26 mouse cellular contexts compared by ENCODE assay signal in the genomic region with DNA sequence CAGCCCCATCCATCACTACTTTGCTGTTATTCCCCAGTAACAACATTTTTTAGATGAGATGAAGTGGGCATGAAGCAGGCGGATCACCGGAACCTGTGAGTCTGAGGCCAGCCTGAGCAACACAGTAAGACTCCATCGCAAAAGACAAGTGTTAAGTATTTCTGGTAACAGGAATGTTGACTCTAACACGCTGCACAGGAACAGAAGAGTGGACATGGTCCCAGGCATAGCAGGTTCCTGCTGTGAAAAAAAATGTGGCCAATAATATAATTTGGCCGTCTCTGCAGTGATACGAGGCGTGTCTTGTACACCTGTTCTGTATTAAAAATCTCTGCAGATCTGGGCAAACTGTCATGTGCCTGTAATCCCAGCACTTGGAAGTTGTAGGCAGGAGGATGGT. TPM values are rescaled to one million over a fixed set of nuclear protein-coding genes. Genes with fewer than 3 reads are reported as not detected.
DNase-seq lines count a peak whose midpoint lies in the region; ATAC-seq and TF ChIP-seq lines count a peak whose summit lies in the region.
"Had no signal": no experiment of that assay in that cellular context is flagged by ENCODE, and none has a peak within 500 bp of the region (broad histone marks: within the 10 kb centered on the region; RNA-seq: fewer than 3 reads in every experiment).

No protein-coding gene starts in this region.

- peaks cover 75% of the 10 kb centered on the region for H3K36me3 ChIP-seq in megakaryocyte, embryonic 14.5 days (replicated peaks; ENCODE audit: low read length)
- peaks cover 95% of the 10 kb centered on the region for H3K36me3 ChIP-seq in midbrain, embryonic 10.5 days

- ATAC-seq in megakaryocyte, adult 5-6 weeks (ENCODE audit: poor library complexity, severe bottlenecking) = no peak
- ATAC-seq: activated CD4-positive, CD25-positive, alpha-beta regulatory T cell, adult 4 months; forebrain, embryonic 13.5 days; forebrain, postnatal 0 days; intestine, embryonic 15.5 days; Patski had no signal

- H3K27me3 ChIP-seq in megakaryocyte, embryonic 14.5 days (replicated peaks) = peaks cover 2% of the 10 kb centered on the region
- H3K27me3 ChIP-seq in midbrain, embryonic 10.5 days (ENCODE audit: low read depth, poor library complexity, severe bottlenecking) = no peaks in the 10 kb centered on the region
- H3K27me3 ChIP-seq: forebrain, embryonic 13.5 days; heart, embryonic 15.5 days; hindbrain, embryonic 13.5 days; intestine, embryonic 15.5 days; Patski had no signal

- H3K9me3 ChIP-seq in megakaryocyte, embryonic 14.5 days = no peaks in the 10 kb centered on the region
- H3K9me3 ChIP-seq in midbrain, embryonic 10.5 days (replicated peaks) = no peaks in the 10 kb centered on the region
- H3K9me3 ChIP-seq: embryonic facial prominence, embryonic 10.5 days; forebrain, embryonic 13.5 days; heart, embryonic 15.5 days; hindbrain, embryonic 13.5 days; intestine, embryonic 15.5 days had no signal

- H3K4me3 ChIP-seq in megakaryocyte, embryonic 14.5 days (replicated peaks) = peak overlapping the region; percentile 73
- H3K4me3 ChIP-seq in left cerebral cortex, adult 2 months = no peak overlapping the region
- H3K4me3 ChIP-seq in midbrain, embryonic 10.5 days = no peak overlapping the region
- H3K4me3 ChIP-seq: embryonic facial prominence, embryonic 10.5 days; forebrain, embryonic 13.5 days; heart, adult 2 months; heart, embryonic 15.5 days; hindbrain, embryonic 13.5 days; intestine, embryonic 15.5 days had no signal

- no peak overlapping the region for H3K27ac ChIP-seq in left cerebral cortex, adult 2 months
- no peak overlapping the region for H3K27ac ChIP-seq in midbrain, embryonic 10.5 days (replicated peaks)
- H3K27ac ChIP-seq: embryonic facial prominence, embryonic 10.5 days; forebrain, embryonic 13.5 days; heart, adult 2 months; heart, embryonic 15.5 days; hindbrain, embryonic 13.5 days; intestine, embryonic 15.5 days had no signal

- intact Hi-C loops in left cerebral cortex, adult 2 months (cut with DNase I) = loop anchor here (10.0 kb wide), 1 partner anchor 231 kb away; no protein-coding TSS in a partner anchor

- WGBS in midbrain, embryonic 10.5 days = 94% methylated on average over 7 of the region's 7 CpGs

- peaks cover 57% of the 10 kb centered on the region for H3K4me1 ChIP-seq in megakaryocyte, embryonic 14.5 days
- H3K4me1 ChIP-seq in midbrain, embryonic 10.5 days = no peaks in the 10 kb centered on the region
- H3K4me1 ChIP-seq: embryonic facial prominence, embryonic 10.5 days; forebrain, embryonic 13.5 days; intestine, embryonic 15.5 days had no signal

- no peak for TF ChIP-seq CTCF in left cerebral cortex, adult 2 months (IDR thresholded peaks at IDR 0.05)

- DNase-seq in cerebellum, adult 8-10 months = peak; percentile 71
- peak; percentile 79 to 88 for DNase-seq in cerebellum, postnatal 14 days
- no peak for DNase-seq in layer of hippocampus, adult 8-10 months (ENCODE audit: low spot score in 2 of 2)
- DNase-seq in left cerebral cortex, adult 2 months (ENCODE audit: extremely low spot score in 1 of 2, low spot score in 2 of 2) = no peak
- DNase-seq in midbrain, embryonic 10.5 days (ENCODE audit: low spot score) = no peak
- DNase-seq: adrenal gland, postnatal 14 days; forebrain, postnatal 0 days; gastrocnemius, postnatal 14 days; heart, adult 2 months; heart, postnatal 14 days had no signal

RNA-seq across cellular contexts. Expression of gene Dsn1, which starts 28.4 kb away (rescaled TPM):
- polyA plus RNA-seq in megakaryocyte, embryonic 14.5 days (2012; ENCODE audit: insufficient read depth, low replicate concordance) = 0.73 TPM in 1 of 2 replicates, not detected in the other
- 13.3 and 14.6 TPM in 2 replicates for total RNA-seq in megakaryocyte, adult 5-6 weeks (2015)
- total RNA-seq in megakaryocyte, adult 5-6 weeks (2017) = 36.4 and 47.0 TPM in 2 replicates
- 1 to 10 TPM; 4.5 to 6.3 (median 5.3) TPM for total RNA-seq in layer of hippocampus, adult 8-10 months (2022)
- total RNA-seq in left cerebral cortex, adult 2 months (2021) = 1 to 10 TPM; 5.8 to 6.3 TPM
- polyA plus RNA-seq in midbrain, embryonic 10.5 days (2016; fragmentation: Nextera tagmentation; extraction: Ambion mirVana) = 52.4 and 57.5 TPM in 2 replicates

RNA-seq across cellular contexts. Expression of gene Ndrg3, which starts 43.5 kb away (rescaled TPM):
- 1.1 and 3.3 TPM in 2 replicates for polyA plus RNA-seq in megakaryocyte, embryonic 14.5 days (2012; ENCODE audit: insufficient read depth, low replicate concordance)
- total RNA-seq in megakaryocyte, adult 5-6 weeks (2015) = 22.4 and 28.5 TPM in 2 replicates
- total RNA-seq in megakaryocyte, adult 5-6 weeks (2017) = 23.9 and 27.3 TPM in 2 replicates
- total RNA-seq in layer of hippocampus, adult 8-10 months (2022) = 100 to 1,000 TPM; 385 to 449 (median 420) TPM
- total RNA-seq in left cerebral cortex, adult 2 months (2021) = 100 to 1,000 TPM; 457 to 473 TPM
- polyA plus RNA-seq in midbrain, embryonic 10.5 days (2016; fragmentation: Nextera tagmentation; extraction: Ambion mirVana) = 43.5 and 46.0 TPM in 2 replicates

RNA-seq across cellular contexts. Expression of gene Soga1, which starts 43.7 kb away (rescaled TPM):
- 3.8 and 5.8 TPM in 2 replicates for polyA plus RNA-seq in megakaryocyte, embryonic 14.5 days (2012; ENCODE audit: insufficient read depth, low replicate concordance)
- 1.1 and 1.3 TPM in 2 replicates for total RNA-seq in megakaryocyte, adult 5-6 weeks (2015)
- total RNA-seq in megakaryocyte, adult 5-6 weeks (2017) = 1.6 and 1.7 TPM in 2 replicates
- total RNA-seq in layer of hippocampus, adult 8-10 months (2022) = 10 to 100 TPM; 30.9 to 38.3 (median 34.4) TPM
- 10 to 100 TPM; 20.2 to 25.1 TPM for total RNA-seq in left cerebral cortex, adult 2 months (2021)
- 3.6 and 3.7 TPM in 2 replicates for polyA plus RNA-seq in midbrain, embryonic 10.5 days (2016; fragmentation: Nextera tagmentation; extraction: Ambion mirVana)

RNA-seq across cellular contexts. Expression of gene Tldc2, which starts 51.5 kb away (rescaled TPM):
- polyA plus RNA-seq in megakaryocyte, embryonic 14.5 days (2012; ENCODE audit: insufficient read depth, low replicate concordance) = not detected in 2 replicates
- total RNA-seq in megakaryocyte, adult 5-6 weeks (2015) = not detected in 2 replicates
- total RNA-seq in megakaryocyte, adult 5-6 weeks (2017) = not detected in 2 replicates
- total RNA-seq in layer of hippocampus, adult 8-10 months (2022) = not detected
- total RNA-seq in left cerebral cortex, adult 2 months (2021) = not detected
- polyA plus RNA-seq in midbrain, embryonic 10.5 days (2016; fragmentation: Nextera tagmentation; extraction: Ambion mirVana) = not detected in 2 replicates
- total RNA-seq: adrenal gland, adult 18-20 months; adrenal gland, postnatal 14 days; forebrain, postnatal 0 days; gastrocnemius, adult 18-20 months; gastrocnemius, postnatal 14 days; heart, adult 2 months; heart, postnatal 14 days; hematopoietic stem cell, adult 5-6 weeks; MEL had no signal
- polyA plus RNA-seq: activated CD4-positive, CD25-positive, alpha-beta regulatory T cell, adult 4 months; C2C12; embryonic facial prominence, embryonic 10.5 days; embryonic facial prominence, embryonic 14.5 days; forebrain, embryonic 13.5 days; forebrain, postnatal 0 days; gonadal fat pad, adult 2 months; heart, adult 2 months; heart, embryonic 15.5 days; hindbrain, embryonic 13.5 days; intestine, embryonic 15.5 days had no signal

Comparison
In these comparisons a context has a peak if more than half of its experiments do, and no peak if none do; other contexts are left out.
1. DNase-seq: peak in cerebellum, adult 8-10 months (single experiment) and cerebellum, postnatal 14 days (2 of 2); none in layer of hippocampus, adult 8-10 months (0 of 2), left cerebral cortex, adult 2 months (0 of 2) and midbrain, embryonic 10.5 days (single experiment).
2. RNA of gene Ndrg3, which starts 43.5 kb away (total RNA-seq): 457 to 473 TPM in left cerebral cortex, adult 2 months and 385 to 449 TPM in layer of hippocampus, adult 8-10 months; 22.4 to 28.5 TPM in megakaryocyte, adult 5-6 weeks; every median in the first group is over 10 times any median in the second.
3. RNA of gene Soga1, which starts 43.7 kb away (total RNA-seq): 30.9 to 38.3 TPM in layer of hippocampus, adult 8-10 months and 20.2 to 25.1 TPM in left cerebral cortex, adult 2 months; 1.1 to 1.7 TPM in megakaryocyte, adult 5-6 weeks; every median in the first group is over 4 times any median in the second.